Mouse (Mus musculus) heart, postnatal 25 days (tissue): ENCODE measurements around the gene Lypd5. TPM values are rescaled to one million over a fixed set of nuclear protein-coding genes. Genes with fewer than 3 reads are reported as not detected.
A peak's percentile ranks its signal among the peaks of the same experiment; 100 is the strongest.
"Not testable (repeated sequence)": the region's sequence is repeated elsewhere in the genome, so short reads cannot be mapped to it uniquely, and the experiment has no call there.

ENCODE experiments used
- DNase-seq: peaks from one replicate; pipeline ENCODE4 v3.0.0; 2022; ENCODE audit warnings: low spot score
- intact Hi-C: fragments of 180-260 bp; cut with DNase I; formaldehyde crosslinking; loops from one replicate; pipeline ENCODE4 v1.15.1; 2025
- total RNA-seq, 2 experiments: library from RNA; stranded (reverse); gene quantifications; 2 replicates each; pipeline ENCODE4 v1.2.3; 2021

Gene Lypd5
- total RNA-seq, 2 experiments from 2014 or later, result not detected

DNA sequence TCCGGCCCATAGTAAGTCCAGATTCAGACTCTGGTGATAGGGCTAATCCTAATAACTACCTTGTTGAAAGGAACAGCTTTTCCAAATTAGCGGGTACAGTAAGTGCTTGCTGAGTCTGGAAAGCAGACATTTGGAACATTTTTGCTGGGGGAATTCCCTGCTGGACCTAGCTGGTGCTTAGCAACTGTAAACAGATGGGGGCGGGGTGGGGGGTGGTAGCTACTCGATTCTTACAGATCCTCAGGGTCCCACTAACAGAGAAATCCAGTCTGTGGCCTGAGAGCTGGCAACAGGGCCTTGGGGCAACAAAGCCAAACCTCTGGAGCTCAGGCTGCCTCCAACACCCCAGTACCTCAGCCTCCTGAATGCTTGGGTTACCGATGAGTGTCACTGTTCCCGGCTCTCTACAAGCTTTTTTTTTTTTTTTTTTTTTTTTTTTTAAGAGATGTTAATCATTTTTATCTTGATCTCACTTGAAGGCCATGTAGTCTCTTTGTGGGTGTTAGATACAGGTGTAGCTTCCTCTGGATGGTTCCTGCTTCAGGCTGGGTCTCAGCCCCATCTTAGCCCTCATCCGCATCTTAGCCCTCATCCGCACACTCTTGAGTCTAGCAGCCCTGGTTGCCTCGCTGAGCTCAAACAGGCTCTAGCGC is 29.2 kb downstream of the Lypd5 start:
- intact Hi-C loops, result no loop called here
- DNase-seq, result no peak

- intact Hi-C loops, result no loop called here
These were observed 30.9 kb downstream of the Lypd5 start for GRCm38 (mm10) chr7:24379934-24380333.

GRCm38 (mm10) chr7:24380370-24380769 is 31.4 kb downstream of the Lypd5 start:
- intact Hi-C loops, result no loop called here
- DNase-seq, result no peak

More at GRCm38 (mm10) chr7:24379934-24380333, 30.9 kb downstream of the Lypd5 start:
- no peak for DNase-seq

DNA sequence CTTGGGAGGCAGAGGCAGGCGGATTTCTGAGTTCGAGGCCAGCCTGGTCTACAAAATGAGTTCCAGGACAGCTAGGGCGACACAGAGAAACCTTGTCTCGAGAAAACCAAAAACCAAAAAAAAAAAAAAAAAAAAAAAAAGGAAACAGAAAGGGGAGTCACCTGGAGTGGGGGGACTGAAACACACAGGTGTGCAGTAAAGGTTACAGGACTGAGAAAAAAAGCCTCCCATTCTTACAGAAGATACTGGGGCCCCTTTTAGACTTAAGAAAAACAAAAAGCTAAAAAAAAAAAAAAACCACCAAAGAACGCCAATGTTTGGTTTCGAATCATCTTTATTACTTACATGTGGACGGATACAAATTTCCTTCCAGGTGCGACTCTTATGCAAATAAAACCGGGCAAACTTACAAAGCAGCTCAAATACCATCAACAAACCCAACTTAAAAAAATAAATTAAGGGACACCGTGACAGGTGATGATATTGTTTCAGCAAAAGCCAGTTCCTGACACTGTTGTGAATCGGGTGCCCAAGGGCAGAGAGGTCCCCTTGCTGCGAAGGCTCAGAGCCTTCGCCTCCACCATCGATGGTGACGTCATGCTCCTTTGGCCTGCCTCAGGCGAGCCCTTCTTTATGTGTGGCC is 33.9 kb downstream of the Lypd5 start:
- intact Hi-C loops, result no loop called here
- DNase-seq, result no peak

GRCm38 (mm10) chr7:24384070-24384469 is 35.1 kb downstream of the Lypd5 start:
- DNase-seq, result no peak
- intact Hi-C loops, result loop anchor here (2.0 kb wide), 1 partner anchor 19 kb away; no protein-coding TSS in a partner anchor

DNA sequence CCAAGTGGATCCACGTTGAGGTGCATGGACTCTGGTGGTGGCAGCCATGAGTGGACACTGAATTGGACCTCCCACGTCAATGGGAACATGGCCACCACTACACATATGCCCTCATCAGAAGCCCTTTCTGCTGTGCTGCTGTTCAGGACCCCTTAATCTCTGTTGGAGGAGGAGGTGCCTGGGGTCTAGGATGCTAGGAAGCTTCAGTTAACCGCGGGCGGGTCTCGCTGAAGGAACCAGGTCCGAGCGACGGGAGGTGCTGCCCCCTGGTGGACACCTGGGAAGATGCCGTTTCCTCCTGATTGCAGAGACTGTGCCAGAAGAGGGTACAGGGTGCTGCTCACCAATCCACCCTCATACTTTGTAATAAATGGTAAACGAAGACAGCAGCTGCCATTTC is 35.8 kb downstream of the Lypd5 start:
- intact Hi-C loops, result loop anchor here (2.0 to 5.0 kb wide), 2 partner anchors 20 to 48 kb away; no protein-coding TSS in a partner anchor
- no peak for DNase-seq

DNA sequence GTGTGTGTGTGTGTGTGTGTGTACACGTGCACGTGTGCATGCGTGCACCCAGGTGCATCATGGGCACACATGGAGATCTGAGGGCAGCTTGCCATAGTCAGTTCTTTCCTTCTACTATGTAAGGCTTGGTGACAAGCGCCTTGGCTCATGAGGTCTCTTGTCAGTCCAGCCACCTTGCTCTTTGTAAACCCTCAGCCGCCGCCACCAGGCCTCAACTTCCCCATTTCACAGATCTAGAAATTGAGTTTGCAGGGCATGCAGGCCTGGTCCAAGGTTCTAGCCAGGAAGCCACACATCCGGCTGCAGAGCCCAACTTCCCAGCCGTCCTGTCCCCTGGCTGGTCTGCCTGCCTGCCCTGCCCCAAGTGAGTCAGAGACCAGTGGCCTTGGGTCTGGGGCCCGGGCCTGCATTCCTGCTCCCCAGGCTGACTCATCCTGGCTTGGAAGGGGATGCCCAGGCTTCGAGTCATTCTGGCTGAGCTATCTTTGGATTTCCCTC is 38.1 kb downstream of the Lypd5 start:
- peak; percentile 29 for DNase-seq
- intact Hi-C loops, result loop anchor here (5.0 kb wide), 1 partner anchor 50 kb away; no protein-coding TSS in a partner anchor

GRCm38 (mm10) chr7:24389516-24390187 is 40.7 kb downstream of the Lypd5 start:
- intact Hi-C loops, result loop anchor here (5.0 kb wide), 1 partner anchor 52 kb away; no protein-coding TSS in a partner anchor

GRCm38 (mm10) chr7:24390512-24390911 is 41.5 kb downstream of the Lypd5 start:
- no peak for DNase-seq
- intact Hi-C loops, result no loop called here

More at GRCm38 (mm10) chr7:24389516-24390187, 40.7 kb downstream of the Lypd5 start:
- no peak for DNase-seq

GRCm38 (mm10) chr7:24391077-24391476 is 42.1 kb downstream of the Lypd5 start:
- intact Hi-C loops, result no loop called here
- no peak for DNase-seq

- intact Hi-C loops, result no loop called here
These were observed 42.7 kb downstream of the Lypd5 start for GRCm38 (mm10) chr7:24391687-24392086.

GRCm38 (mm10) chr7:24394054-24394453 is 45.1 kb downstream of the Lypd5 start:
- no peak for DNase-seq
- intact Hi-C loops, result no loop called here

More at GRCm38 (mm10) chr7:24391687-24392086, 42.7 kb downstream of the Lypd5 start:
- DNase-seq, result no peak

DNA sequence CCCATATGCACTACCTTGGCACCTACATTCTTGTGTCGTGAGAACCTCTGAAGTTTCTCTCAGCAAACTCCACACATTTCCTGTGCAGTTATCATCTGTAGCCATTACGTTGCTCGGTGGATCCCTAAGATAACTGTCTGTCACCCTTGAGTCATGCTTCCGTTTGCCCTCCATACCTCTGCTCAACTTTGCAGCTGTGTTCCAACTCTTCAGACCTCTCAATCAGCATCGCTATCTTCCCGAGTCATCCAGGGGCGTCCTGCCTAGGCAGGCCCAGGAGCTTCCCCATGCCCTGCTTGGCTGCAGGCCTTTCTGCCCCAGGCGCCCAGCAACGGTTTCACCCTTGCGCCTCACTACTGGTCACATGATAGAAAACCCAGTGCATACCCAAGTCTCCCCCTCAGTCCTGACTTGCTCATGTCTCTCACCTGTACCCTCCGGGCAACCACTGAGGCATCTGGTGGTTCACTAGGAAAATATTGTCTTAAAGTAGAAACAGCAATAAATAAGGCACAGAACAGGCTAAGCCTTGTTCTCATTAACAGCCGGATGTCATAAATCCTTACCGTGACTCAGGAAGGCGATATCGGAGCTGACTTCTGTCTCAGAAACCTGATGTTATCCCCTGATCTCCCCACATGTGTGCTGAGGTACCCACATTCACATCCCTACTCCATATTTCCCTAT is 45.6 kb downstream of the Lypd5 start:
- intact Hi-C loops, result no loop called here
- no peak for DNase-seq

DNA sequence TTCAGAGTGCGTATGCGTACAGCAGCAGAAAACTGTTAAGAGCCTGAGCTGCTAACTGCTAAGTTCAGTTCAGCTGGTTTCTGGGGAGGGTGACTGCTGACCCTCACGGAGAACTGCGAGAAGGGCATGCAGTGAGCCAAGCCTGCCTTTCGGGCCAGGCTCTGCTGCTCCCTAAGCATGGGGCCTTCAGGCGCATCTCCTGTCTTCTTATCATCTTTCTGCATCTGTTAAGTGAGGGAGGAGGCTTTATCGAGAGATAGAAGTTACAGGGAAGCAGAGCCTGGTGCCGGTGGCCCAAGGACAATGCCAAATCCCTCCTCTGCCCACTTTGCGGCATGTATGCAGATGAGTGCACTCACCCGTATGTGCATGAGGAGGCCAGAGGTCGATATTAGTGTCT is 47.8 kb downstream of the Lypd5 start:
- DNase-seq, result no peak
- intact Hi-C loops, result no loop called here

DNA sequence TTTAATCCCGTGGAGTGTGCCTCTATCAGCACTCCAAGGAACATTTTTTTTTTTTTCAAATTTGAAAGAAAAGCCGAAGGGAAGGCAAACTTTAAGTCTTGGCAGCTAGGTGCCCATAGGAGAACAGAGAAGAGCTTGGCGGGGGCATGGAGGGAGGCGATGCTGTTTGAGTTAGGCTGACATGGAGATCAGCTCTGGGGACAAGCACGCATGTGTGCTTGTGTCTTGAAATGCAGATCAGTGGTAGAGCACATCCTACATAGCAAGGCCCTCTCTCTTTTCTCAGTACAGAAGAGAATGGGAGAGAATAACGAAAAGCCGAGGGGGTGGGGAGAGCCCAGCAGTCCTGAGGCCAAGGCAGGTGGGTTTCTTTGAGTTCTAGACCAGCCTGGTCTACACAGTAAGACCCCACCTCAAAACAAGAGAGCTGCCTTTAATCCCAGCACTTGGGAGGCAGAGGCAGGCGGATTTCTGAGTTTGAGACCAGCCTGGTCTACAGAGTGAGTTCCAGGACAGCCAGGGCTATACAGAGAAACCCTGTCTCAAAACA is 49.4 kb downstream of the Lypd5 start:
- intact Hi-C loops, result no loop called here
- DNase-seq, result no peak

- DNase-seq, result peak; percentile 95
- intact Hi-C loops, result no loop called here
These were observed 50.5 kb downstream of the Lypd5 start, which contains the start of gene Smg9 for GRCm38 (mm10) chr7:24399256-24400081. TSS of gene Smg9 (plus strand) at chr7:24399619.

GRCm38 (mm10) chr7:24400082-24400452 is 51.1 kb downstream of the Lypd5 start:
- intact Hi-C loops, result no loop called here
- no peak for DNase-seq

DNA sequence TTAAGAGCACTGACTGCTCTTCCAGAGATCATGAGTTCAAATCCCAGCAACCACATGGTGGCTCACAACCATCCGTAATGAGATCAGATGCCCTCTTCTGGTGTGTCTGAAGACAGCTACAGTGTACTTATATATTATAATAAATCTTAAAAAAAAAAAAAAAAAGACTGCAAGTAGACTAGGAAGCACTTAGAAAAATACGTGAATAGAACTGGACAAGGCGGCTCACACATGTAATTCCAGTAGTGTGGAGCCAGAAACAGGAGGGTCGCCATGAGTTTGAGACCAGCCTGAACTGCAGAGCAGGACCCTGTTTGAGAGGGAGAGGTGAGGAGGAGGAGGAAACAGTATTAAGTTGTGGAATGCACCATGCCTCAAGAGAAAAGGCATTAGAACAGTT is 51.5 kb downstream of the Lypd5 start:
- DNase-seq, intact Hi-C loops: not testable (repeated sequence)

- intact Hi-C loops, result no loop called here
- DNase-seq, result no peak
These were observed 53.9 kb downstream of the Lypd5 start for GRCm38 (mm10) chr7:24402851-24403250.
